Mouse (Mus musculus) heart, embryonic 14.5 days (tissue): ENCODE results near the gene Hcar1. TPM values are rescaled to one million over a fixed set of nuclear protein-coding genes. Genes with fewer than 3 reads are reported as not detected.

ENCODE experiments used
- ATAC-seq: fragments of 200-750 bp; cut with Nextera tagmentation; 2 replicates; pipeline ENCODE4 v1.8.0; 2017; ENCODE audit warnings: low read depth, moderate TSS enrichment; ENCODE audit not compliant: insufficient number of reproducible peaks, insufficient read depth, low FRiP score
- H3K27ac ChIP-seq, 2 experiments: fragments of 200-500 bp in 1 of 2; fragments of 300-500 bp in 1 of 2; sonication (generic) in 1 of 2; replicated peaks in 1 of 2; 2 replicates each; pipeline ENCODE4 v1.5.1; 2012 to 2014; ENCODE audit warnings: low read depth in 2 of 2, low read length in 2 of 2, control low read depth in 1 of 2, mild to moderate bottlenecking in 1 of 2, mixed read lengths in 1 of 2; ENCODE audit not compliant: control insufficient read depth in 1 of 2, insufficient read depth in 1 of 2
- H3K27me3 ChIP-seq: fragments of 300-500 bp; sonication (generic); 2 replicates; pipeline ENCODE4 v1.6.1; 2014; ENCODE audit warnings: mild to moderate bottlenecking, low read length, control low read depth; ENCODE audit not compliant: control insufficient read depth, insufficient read depth
- H3K36me3 ChIP-seq: fragments of 300-500 bp; sonication (generic); 2 replicates; pipeline ENCODE4 v1.6.1; 2014; ENCODE audit warnings: mild to moderate bottlenecking, control low read depth, low read length, mixed read lengths; ENCODE audit not compliant: control insufficient read depth, insufficient read depth
- H3K4me1 ChIP-seq, 2 experiments: fragments of 200-500 bp in 1 of 2; fragments of 300-500 bp in 1 of 2; sonication (generic) in 1 of 2; 2 replicates each; pipeline ENCODE4 v1.6.1; 2012 to 2014; ENCODE audit warnings: low read length in 2 of 2, control low read depth in 1 of 2, mixed read lengths in 1 of 2; ENCODE audit not compliant: control insufficient read depth in 2 of 2, insufficient read depth in 2 of 2
- H3K4me2 ChIP-seq: fragments of 300-500 bp; sonication (generic); 2 replicates; pipeline ENCODE4 v1.6.1; 2014; ENCODE audit warnings: mild to moderate bottlenecking, low read length
- H3K4me3 ChIP-seq, 2 experiments: fragments of 200-500 bp in 1 of 2; fragments of 300-500 bp in 1 of 2; sonication (generic) in 1 of 2; 2 replicates each; pipeline ENCODE4 v1.5.1; 2012 to 2014; ENCODE audit warnings: low read length in 2 of 2, mild to moderate bottlenecking in 2 of 2, control low read depth in 1 of 2, low read depth in 1 of 2, moderate library complexity in 1 of 2; ENCODE audit not compliant: control insufficient read depth in 1 of 2, insufficient read depth in 1 of 2
- H3K9ac ChIP-seq: fragments of 300-500 bp; sonication (generic); 2 replicates; pipeline ENCODE4 v1.6.1; 2014; ENCODE audit warnings: mild to moderate bottlenecking, low read length
- H3K9me3 ChIP-seq: fragments of 300-500 bp; sonication (generic); 2 replicates; pipeline ENCODE4 v1.6.1; 2016; ENCODE audit warnings: low read length, control low read depth; ENCODE audit not compliant: control insufficient read depth
- WGBS: fragments of 180-500 bp; shearing (Covaris S2); extraction: QIAGEN DNeasy Blood & Tissue Kit; methylation state at CpG from one replicate; pipeline ENCODE4 v1.1.7; 2014; 5-methylcytosine and 5-hydroxymethylcytosine counted together
- polyA plus RNA-seq: library from polyadenylated mRNA; unstranded; fragments of >200 nt; fragmentation: Nextera tagmentation; extraction: Ambion mirVana; gene quantifications from 2 replicates; pipeline ENCODE4 v1.2.1, GENCODE M21; 2014

The Hcar1 gene
- polyA plus RNA-seq, 1 experiment from 2014 or later: 0.32 TPM

- no peak overlapping the region for H3K9ac ChIP-seq
- no peak overlapping the region for H3K27ac ChIP-seq
- H3K4me1 ChIP-seq: peaks cover 7 to 12% of the 10 kb centered on the region in 2 experiments
- H3K9me3 ChIP-seq: no peaks in the 10 kb centered on the region
- H3K4me3 ChIP-seq: no peak overlapping the region
- H3K4me2 ChIP-seq: no peak overlapping the region
- 60% methylated on average over 11 of the region's 11 CpGs for WGBS
- H3K36me3 ChIP-seq: peaks cover 11% of the 10 kb centered on the region
- no peak for ATAC-seq
- H3K27me3 ChIP-seq: no peaks in the 10 kb centered on the region
These were observed 24.3 kb upstream of the Hcar1 start for GRCm38 (mm10) chr5:123904059-123904672.

- H3K4me3 ChIP-seq: no peak overlapping the region
- H3K9me3 ChIP-seq: no peaks in the 10 kb centered on the region
- H3K36me3 ChIP-seq: no peaks in the 10 kb centered on the region
- H3K27ac ChIP-seq: no peak overlapping the region
- no peak overlapping the region for H3K9ac ChIP-seq
- 77% methylated on average over 13 of the region's 13 CpGs for WGBS
- H3K4me2 ChIP-seq: no peak overlapping the region
- no peaks in the 10 kb centered on the region for H3K27me3 ChIP-seq
- no peak for ATAC-seq
- H3K4me1 ChIP-seq: no peaks in the 10 kb centered on the region
These were observed 17.5 kb upstream of the Hcar1 start for GRCm38 (mm10) chr5:123897352-123897751.

GRCm38 (mm10) chr5:123896395-123896794, 16.6 kb upstream of the Hcar1 start:
- no peak for ATAC-seq
- H3K27ac ChIP-seq: no peak overlapping the region
- H3K9me3 ChIP-seq: no peaks in the 10 kb centered on the region
- H3K9ac ChIP-seq: no peak overlapping the region
- H3K36me3 ChIP-seq: no peaks in the 10 kb centered on the region
- H3K4me1 ChIP-seq: peaks cover 0 to 3% of the 10 kb centered on the region in 2 experiments; a peak in 1 of 4 replicates
- WGBS: 80% methylated on average over 11 of the region's 11 CpGs
- H3K4me3 ChIP-seq: no peak overlapping the region
- H3K27me3 ChIP-seq: no peaks in the 10 kb centered on the region
- H3K4me2 ChIP-seq: no peak overlapping the region

GRCm38 (mm10) chr5:123893520-123893919, 13.7 kb upstream of the Hcar1 start:
- 83% methylated on average over 5 of the region's 5 CpGs for WGBS
- no peak overlapping the region for H3K9ac ChIP-seq
- H3K4me1 ChIP-seq: peaks cover 0 to 3% of the 10 kb centered on the region in 2 experiments; a peak in 1 of 4 replicates

GRCm38 (mm10) chr5:123891669-123892068, 11.8 kb upstream of the Hcar1 start:
- no peaks in the 10 kb centered on the region for H3K9me3 ChIP-seq
- 38% methylated on average over 6 of the region's 6 CpGs for WGBS
- ATAC-seq: no peak

More at GRCm38 (mm10) chr5:123893520-123893919, 13.7 kb upstream of the Hcar1 start:
- H3K36me3 ChIP-seq: no peaks in the 10 kb centered on the region
- no peaks in the 10 kb centered on the region for H3K27me3 ChIP-seq
- no peak overlapping the region for H3K27ac ChIP-seq
- no peak overlapping the region for H3K4me2 ChIP-seq
- H3K4me3 ChIP-seq: no peak overlapping the region
- no peaks in the 10 kb centered on the region for H3K9me3 ChIP-seq
- ATAC-seq: no peak

GRCm38 (mm10) chr5:123890987-123891386, 11.2 kb upstream of the Hcar1 start:
- Histone ChIP-seq H3K4me1 (peaks cover 0 to 3% of the 10 kb centered on the region in 2 experiments; a peak in 1 of 4 replicates), H3K9ac (no peak overlapping the region), H3K4me2 (no peak overlapping the region), H3K9me3 (no peaks in the 10 kb centered on the region), H3K27ac (no peak overlapping the region), H3K4me3 (no peak overlapping the region), H3K27me3 (no peaks in the 10 kb centered on the region), H3K36me3 (no peaks in the 10 kb centered on the region)
- WGBS: 75% methylated on average over 5 of the region's 5 CpGs
- no peak for ATAC-seq

More at GRCm38 (mm10) chr5:123891669-123892068, 11.8 kb upstream of the Hcar1 start:
- Histone ChIP-seq H3K36me3 (no peaks in the 10 kb centered on the region), H3K4me1 (peaks cover 0 to 3% of the 10 kb centered on the region in 2 experiments; a peak in 1 of 4 replicates), H3K4me3 (no peak overlapping the region), H3K27ac (no peak overlapping the region), H3K9ac (no peak overlapping the region), H3K27me3 (no peaks in the 10 kb centered on the region), H3K4me2 (0 out of 2 replicates have a peak overlapping the region, but pooled peaks have one; percentile 3)

- H3K4me2 ChIP-seq: no peak overlapping the region
- no peaks in the 10 kb centered on the region for H3K27me3 ChIP-seq
- WGBS: 73% methylated on average over 2 of the region's 2 CpGs
- H3K4me3 ChIP-seq: no peak overlapping the region
- no peak overlapping the region for H3K9ac ChIP-seq
- no peak overlapping the region for H3K27ac ChIP-seq
- no peak for ATAC-seq
- H3K36me3 ChIP-seq: no peaks in the 10 kb centered on the region
- no peaks in the 10 kb centered on the region for H3K9me3 ChIP-seq
- H3K4me1 ChIP-seq: peaks cover 0 to 3% of the 10 kb centered on the region in 2 experiments; a peak in 1 of 4 replicates
These were observed 10.5 kb upstream of the Hcar1 start for GRCm38 (mm10) chr5:123890312-123890711.

GRCm38 (mm10) chr5:123886365-123886764, 6.5 kb upstream of the Hcar1 start:
- whole genome bisulfite sequencing: 68% methylated on average over 3 of the region's 3 CpGs
- H3K9me3 ChIP-seq: no peaks in the 10 kb centered on the region
- no peaks in the 10 kb centered on the region for H3K27me3 ChIP-seq
- H3K27ac ChIP-seq: no peak overlapping the region
- no peak for ATAC-seq
- H3K4me2 ChIP-seq: no peak overlapping the region
- no peaks in the 10 kb centered on the region for H3K4me1 ChIP-seq
- H3K4me3 ChIP-seq: no peak overlapping the region
- no peak overlapping the region for H3K9ac ChIP-seq
- no peaks in the 10 kb centered on the region for H3K36me3 ChIP-seq
